Mouse (Mus musculus): ENCODE measurements around the gene Serp2. TPM values are rescaled to one million over a fixed set of nuclear protein-coding genes. Genes with fewer than 3 reads are reported as not detected.
"Not testable (repeated sequence)": the region's sequence is repeated elsewhere in the genome, so short reads cannot be mapped to it uniquely, and the experiment has no call there.

Gene Serp2
- total RNA-seq, 2 experiments from 2014 or later = 0.64 TPM; not detected in 1

DNA sequence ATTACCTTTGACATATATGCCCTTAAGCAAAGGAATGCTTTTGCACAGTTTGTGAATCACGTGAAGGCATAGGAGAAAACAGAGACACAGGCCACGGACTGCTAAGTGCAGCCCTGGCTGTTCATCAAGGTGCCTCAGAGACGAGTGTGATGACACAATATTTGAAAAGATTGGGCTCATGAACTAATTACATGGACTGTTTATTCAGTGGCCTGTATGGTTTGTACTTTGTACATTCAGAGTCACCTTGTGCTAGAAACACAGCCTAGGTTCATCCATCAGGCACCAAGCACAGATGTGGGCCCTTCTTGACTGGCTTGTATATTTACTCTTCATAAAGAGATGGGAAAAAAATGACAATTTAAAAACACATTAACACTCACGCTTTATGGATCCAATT lies 9.5 kb upstream of the Serp2 start:
- TF ChIP-seq CTCF (IDR thresholded peaks at IDR 0.05) = no peak
- DNase-seq = no peak
- no peak overlapping the region for H3K4me3 ChIP-seq
- no peak overlapping the region for H3K27ac ChIP-seq
- intact Hi-C loops (cut with DNase I) = no loop called here

DNA sequence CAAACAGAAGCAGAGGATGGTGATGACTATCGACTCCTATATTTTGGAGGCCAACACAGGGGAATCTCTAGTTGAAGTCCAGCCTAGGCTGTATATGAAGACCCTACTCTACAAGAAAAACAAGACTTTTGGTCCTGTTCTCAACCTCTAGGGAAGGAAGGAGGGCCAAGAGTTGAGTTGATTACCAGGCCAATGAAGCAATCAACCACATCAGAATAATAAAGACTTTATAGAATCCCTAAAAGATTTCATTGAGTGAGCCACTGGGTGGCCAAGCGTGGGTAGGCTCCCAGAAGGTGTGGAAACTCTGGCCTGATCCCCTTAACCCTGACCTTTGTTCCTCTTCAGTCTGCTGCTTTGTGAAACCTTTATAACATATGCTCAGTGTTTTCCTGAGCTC lies 2.5 kb upstream of the Serp2 start:
- no peak overlapping the region for H3K27ac ChIP-seq
- intact Hi-C loops (cut with DNase I) = no loop called here
- no peak overlapping the region for H3K4me3 ChIP-seq
- no peak for TF ChIP-seq CTCF (IDR thresholded peaks at IDR 0.05)
- no peak for DNase-seq

DNA sequence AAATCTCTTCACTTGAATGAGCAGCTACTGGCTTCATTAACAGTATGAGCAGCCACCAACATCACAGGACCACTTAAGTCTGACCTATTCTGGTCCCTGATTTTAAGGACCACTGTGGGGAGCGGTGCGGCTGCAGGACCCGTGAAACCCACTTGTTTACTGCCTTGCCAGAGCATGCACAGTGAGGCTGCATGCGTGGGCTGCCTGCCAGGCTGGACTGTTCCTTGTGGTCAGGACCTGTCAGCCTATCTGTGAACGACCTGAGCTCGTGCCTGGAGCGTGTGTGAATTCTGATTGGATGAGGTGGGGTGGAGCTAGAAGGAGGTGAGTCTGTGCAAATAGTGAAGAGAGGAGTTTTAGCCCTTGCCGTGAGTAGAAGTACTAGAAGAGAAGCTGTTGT lies 1.5 kb upstream of the Serp2 start:
- intact Hi-C loops (cut with DNase I); H3K27ac ChIP-seq; H3K4me3 ChIP-seq; DNase-seq: not testable (repeated sequence)

DNA sequence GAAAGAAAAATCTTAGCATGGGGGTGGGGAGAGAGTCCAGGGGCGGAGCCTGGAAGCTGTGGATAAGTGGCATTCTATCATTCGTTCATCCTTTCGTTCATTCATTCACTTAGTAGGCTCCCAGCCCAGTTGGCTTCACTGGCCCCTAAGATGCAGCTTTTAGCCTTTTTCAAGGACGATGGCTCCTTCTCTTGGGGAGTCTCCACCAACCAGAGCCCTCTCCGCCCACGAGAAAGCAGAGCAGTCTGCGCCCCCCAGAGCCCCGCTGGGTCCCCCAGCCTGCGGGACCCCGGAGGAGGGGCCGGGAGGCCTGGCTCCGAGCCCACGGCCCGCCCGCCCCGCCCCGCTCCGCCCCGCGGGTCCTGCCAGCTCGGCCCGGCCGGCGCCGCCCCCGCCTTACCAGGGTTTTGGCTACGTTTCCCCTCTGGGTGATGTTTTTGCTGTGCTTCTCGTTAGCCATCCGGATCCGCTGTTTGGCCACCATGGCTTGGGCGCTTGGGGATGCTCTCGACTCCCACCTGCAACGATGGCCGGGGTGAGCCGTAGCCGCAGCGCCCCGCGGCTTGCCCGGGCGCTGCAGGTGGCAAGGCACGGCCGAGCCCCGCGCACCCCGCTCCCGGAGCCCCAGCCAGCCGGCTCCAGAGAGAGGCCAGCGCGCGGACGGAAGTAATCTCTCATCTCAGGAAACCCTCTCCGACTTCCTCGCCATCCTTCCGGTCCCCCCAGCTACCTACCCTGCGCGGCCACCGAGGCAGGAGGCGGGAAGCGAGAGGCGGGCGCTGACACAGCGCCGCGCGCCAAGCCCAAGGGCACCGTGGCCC lies 448 bp downstream of the Serp2 start:
- Histone ChIP-seq H3K4me3 (peak overlapping the region; percentile 83), H3K27ac (peak overlapping the region; percentile 76)
- intact Hi-C loops (cut with DNase I) = no loop called here
- peak; percentile 70 for DNase-seq
- TF ChIP-seq CTCF (IDR thresholded peaks at IDR 0.05) = peak; percentile 4; the same call in 1 of the 2 replicates

DNA sequence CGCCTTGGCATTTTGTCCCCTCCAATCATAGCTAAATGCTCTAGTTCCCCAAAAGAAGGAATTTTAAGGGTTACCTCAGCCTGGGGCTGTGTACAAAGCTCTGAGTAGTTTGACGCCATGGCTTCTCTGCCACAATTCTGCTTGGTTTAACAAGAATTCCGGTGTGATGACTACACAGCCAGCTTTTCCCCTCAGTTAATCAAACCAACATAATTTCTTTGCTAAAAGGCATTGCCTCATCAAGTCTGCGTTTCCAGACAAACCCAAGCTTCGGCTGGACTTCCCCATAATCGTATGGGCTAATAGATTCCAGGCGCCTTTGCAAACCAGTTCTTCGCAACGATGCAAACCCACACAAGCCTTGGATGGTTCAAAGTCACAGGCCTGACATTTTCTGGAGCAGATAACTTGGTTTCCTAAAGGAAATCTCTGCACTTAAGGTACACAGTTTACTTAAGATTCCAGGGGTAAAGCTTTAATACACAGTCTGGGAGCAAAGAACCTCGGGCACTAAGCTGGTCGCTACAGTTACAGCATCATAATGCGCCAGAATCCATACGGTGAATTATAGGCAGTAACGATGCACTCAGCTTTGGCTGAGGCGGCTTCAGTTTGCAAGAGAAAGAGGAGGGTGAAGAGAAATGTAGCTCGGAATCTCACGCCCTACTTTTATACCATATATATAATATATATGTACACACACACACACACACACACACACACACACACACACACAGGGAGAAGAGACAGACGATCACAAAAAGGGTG lies 1.2 kb downstream of the Serp2 start:
- Histone ChIP-seq H3K27ac (no peak overlapping the region), H3K4me3 (peak overlapping the region; percentile 83)
- intact Hi-C loops (cut with DNase I) = no loop called here
- no peak for TF ChIP-seq CTCF (IDR thresholded peaks at IDR 0.05)
- DNase-seq = no peak

DNA sequence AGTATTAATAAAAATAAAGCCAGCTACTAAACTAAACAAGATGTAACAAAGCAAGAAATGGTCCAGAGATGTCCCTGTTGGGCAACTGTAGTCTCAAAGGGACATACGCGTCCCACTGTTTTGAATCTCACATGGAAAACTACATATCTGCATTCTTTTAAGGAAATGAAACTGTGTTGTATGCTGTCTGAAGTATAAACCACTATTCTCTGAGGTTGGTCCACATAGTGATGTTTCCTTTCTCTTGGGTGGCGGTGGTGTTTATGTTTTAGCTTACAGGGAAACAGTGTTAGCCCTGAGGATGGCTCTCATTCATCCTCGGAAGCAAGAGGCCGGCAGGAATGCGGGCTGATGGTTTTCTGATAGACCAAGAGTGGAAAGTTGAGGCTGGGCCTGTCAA lies 12.6 kb downstream of the Serp2 start:
- DNase-seq = no peak
- Histone ChIP-seq H3K4me3 (no peak overlapping the region), H3K27ac (no peak overlapping the region)
- intact Hi-C loops (cut with DNase I) = no loop called here
- TF ChIP-seq CTCF (IDR thresholded peaks at IDR 0.05) = no peak

DNA sequence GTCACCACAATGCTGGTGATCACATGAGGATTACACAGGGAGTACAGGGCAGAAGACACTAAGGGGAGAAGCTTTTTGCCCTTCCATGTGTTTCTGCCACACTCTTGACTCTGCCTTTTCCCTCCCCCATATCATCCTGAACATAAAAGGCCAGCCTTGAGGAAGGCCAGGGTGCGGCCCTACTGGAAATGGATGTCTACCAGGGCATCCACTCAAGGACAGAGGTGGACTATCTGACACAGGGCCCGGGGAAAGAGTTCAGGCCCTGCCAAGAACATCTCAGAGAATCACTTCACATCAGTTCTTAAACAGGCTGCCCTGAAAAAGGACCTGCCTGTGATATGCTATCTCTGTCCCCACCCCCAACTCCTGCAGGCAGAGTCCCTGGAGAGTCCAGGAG lies 15.3 kb downstream of the Serp2 start:
- no peak for DNase-seq
- intact Hi-C loops (cut with DNase I) = no loop called here
- Histone ChIP-seq H3K27ac (no peak overlapping the region), H3K4me3 (no peak overlapping the region)
- TF ChIP-seq CTCF (IDR thresholded peaks at IDR 0.05) = no peak

DNA sequence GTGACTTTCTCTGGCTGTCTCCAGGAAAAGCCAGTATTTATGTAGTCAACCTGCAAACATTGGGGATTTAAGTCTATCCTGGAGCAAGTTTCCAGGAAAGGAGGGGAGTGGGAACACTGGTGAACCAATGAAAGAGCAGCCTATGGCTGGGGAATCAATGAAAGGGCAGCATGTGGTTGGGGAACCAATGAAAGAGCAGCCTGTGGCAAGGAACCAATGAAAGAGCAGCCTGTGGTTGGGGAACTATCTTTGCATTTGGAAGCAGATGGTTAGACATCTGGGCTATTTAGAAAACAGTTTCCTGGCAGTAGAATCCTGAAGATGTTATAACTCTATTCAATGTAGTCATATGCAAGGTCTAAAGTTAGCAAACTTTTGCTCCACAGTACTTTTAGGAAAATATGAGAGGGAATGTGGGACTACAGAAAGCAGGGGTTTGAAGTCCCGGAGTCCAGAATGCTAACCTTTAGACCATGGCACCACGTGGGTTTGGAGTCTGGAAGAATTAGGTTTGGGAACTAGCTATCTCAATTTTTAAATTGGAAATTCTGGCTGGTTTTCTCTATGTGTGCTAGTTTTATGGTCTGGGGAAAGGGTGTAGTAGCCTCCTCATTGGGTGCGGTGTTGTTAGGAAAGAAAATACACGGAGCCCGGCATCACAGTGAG lies 16.6 kb downstream of the Serp2 start:
- DNase-seq = no peak
- no peak overlapping the region for H3K4me3 ChIP-seq
- H3K27ac ChIP-seq = no peak overlapping the region
- intact Hi-C loops (cut with DNase I) = no loop called here
- no peak for TF ChIP-seq CTCF (IDR thresholded peaks at IDR 0.05)

DNA sequence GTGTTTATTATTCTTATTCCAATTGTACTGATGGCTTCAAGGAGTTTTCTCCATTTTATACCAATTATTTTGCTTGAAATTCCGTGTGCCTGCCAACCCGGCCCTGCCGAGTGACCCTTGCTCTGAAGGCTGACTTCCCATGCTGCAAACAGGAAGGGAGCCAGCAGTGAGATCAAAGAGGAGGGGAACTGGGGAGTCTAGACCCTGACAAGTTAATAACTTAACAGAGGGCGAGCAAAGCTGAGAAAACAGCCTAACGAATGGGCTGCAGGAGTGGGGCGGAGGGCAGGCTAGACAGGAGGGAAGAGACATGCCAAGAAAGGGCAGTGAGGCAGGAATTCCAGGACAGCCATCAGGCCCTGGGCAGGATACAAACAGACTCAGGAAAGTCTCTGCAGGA lies 19.8 kb downstream of the Serp2 start:
- intact Hi-C loops (cut with DNase I) = no loop called here
- Histone ChIP-seq H3K4me3 (no peak overlapping the region), H3K27ac (no peak overlapping the region)
- DNase-seq = no peak
- TF ChIP-seq CTCF (IDR thresholded peaks at IDR 0.05) = no peak

DNA sequence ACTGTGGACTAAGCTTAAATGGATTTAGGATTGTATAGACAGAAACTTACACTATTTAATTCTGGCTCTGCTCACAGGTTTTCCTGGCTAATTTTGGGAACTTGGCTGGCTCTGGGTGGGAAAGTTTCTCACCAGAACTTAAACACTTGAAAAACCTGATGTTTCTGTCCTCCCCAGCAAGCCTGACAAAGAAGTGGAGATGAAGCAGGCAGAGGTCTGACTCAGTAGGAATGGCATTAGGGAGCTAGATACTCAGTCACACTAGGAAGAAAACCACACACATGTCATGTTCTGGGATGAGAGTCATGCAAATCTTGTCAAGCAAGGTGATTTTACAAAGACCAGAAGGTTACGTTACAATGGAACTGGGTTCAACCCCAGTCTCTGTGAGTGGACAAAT lies 21.6 kb downstream of the Serp2 start:
- no peak for DNase-seq
- Histone ChIP-seq H3K4me3 (no peak overlapping the region), H3K27ac (no peak overlapping the region)
- no peak for TF ChIP-seq CTCF (IDR thresholded peaks at IDR 0.05)
- intact Hi-C loops (cut with DNase I) = no loop called here

DNA sequence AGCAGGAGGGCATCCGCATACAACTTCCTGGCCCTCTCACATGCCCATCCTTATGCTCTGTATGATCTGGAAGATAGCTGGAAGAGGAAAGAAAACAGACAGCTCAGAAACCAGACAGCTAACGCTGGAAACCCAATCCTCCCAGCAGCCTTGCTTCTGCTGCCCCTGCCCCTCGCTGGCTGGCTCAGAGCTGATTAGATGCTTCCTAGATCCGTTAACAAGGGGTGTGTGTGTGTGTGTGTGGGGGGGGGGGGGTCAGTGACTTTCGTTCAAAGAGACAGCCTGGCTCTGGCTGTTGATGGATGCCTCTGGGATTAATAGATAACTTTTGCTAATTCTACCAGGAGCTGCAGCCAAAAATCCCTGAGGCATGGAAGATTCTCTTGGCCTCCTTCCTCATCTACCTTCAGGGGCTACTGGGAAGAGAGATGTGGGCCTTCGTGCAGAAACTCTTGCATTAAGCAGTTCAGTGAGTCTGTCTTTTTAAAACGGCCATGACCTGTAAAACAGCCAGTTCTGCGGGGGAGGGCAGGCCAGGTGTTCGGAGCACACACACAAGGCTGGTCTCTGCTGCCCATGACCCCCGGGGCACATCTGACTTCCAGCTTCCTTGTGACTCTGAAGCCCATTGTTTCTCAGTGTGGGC lies 23.4 kb downstream of the Serp2 start:
- intact Hi-C loops (cut with DNase I) = no loop called here
- TF ChIP-seq CTCF (IDR thresholded peaks at IDR 0.05) = no peak
- Histone ChIP-seq H3K4me3 (no peak overlapping the region), H3K27ac (no peak overlapping the region)
- DNase-seq = no peak

DNA sequence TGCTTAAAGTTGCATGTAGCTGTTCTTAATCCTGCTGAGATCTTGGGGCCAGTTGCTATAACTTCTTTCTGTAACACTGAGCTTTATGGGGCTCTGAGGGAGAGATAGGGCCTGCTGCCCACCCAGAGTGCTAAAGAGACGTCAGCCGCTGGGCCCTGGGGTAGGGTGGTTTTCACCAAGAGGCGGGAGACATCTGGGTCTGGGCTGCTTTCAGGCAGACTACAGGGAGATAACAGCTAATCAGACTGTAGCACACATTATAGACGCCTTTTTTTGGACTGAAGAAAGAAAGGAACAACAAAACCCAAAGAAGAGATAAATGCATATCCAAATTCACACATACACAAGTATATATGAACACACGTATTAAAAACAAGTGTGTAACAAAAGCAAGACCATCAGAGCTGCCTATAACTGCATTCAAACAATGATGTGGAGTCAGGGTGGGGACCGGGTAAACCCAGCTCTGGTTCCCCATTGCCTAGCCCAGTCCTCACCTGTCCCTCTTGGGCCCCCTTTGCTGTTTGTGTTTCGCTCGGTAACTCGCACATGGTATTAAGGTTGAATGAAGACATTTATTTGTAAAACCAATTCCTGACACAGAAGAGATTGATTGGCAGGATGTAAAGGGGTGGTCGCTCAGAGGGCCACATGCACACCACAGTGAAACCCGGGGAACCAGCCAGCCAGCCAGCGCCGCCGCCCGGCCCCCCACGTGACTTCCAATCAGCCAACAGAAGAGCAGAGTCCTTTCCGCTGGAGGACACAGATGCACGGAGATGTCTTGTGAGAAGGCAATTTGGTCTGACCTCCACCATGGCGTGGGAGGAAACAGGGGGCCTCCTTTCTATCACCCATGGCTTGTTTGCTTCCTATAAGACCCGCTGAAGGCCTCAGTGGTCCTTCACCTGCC lies 24.2 kb downstream of the Serp2 start:
- TF ChIP-seq CTCF (IDR thresholded peaks at IDR 0.05) = no peak
- Histone ChIP-seq H3K27ac (no peak overlapping the region), H3K4me3 (no peak overlapping the region)
- no peak for DNase-seq
- intact Hi-C loops (cut with DNase I) = no loop called here

Data from gastrocnemius, adult 2 months (tissue).